Mouse (Mus musculus): ENCODE results near the gene Sec14l4. TPM values are rescaled to one million over a fixed set of nuclear protein-coding genes. Genes with fewer than 3 reads are reported as not detected.
A peak's percentile ranks its signal among the peaks of the same experiment; 100 is the strongest.

The Sec14l4 gene
- polyA plus RNA-seq, 1 experiment from 2014 or later, result not detected

DNA sequence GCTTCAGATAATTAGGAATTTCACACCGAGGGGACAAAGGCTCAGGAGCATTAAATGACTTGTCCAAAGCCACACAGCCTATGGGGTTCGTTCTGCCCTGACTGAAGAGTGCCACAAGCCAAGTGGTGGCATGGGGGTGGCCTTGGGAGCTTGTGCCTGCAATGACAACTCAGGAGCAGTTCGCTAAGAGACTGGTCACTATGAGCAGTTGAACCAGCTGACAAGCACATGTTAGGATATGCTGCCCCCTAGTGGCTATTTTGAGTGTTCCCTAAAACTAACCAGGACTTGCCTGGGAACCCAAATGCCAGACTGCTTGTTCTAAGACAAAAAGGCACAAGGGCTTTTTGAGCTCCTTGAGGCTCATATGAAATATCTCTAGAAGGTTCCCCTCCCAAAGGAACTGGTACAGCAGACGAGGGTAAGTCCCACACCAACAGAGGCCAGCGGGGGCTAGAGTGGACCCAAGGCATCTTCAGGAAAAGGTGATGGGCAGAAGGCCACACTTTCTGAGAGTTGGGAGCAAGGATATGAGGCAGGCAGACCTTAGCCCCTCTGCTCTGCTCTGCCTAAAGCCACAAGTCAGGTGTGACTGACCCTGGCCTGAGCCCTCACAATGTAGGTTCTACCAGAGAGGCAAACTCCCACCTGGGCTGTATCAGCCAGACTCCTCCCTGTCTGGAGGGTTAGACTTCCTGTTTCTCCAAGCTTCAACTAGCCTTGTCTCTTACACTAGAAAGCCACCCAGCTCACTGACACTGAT lies 52.2 kb downstream of the Sec14l4 start:
- no peaks in the 10 kb centered on the region for H3K9me3 ChIP-seq (ENCODE audit: control insufficient read depth, low read length)
- 33% methylated on average over 5 of the region's 5 CpGs for WGBS
- no peak overlapping the region for H3K9ac ChIP-seq (ENCODE audit: low read depth, low read length)
- ATAC-seq (ENCODE audit: low FRiP score) (no peak; the same call in 1 of the 2 replicates), DNase-seq (ENCODE audit: low spot score) (peak; percentile 85)
- no peak overlapping the region for H3K4me2 ChIP-seq (replicated peaks; ENCODE audit: low read depth, low read length)
- H3K4me1 ChIP-seq (replicated peaks; ENCODE audit: control insufficient read depth, insufficient read depth, low read length), result no peaks in the 10 kb centered on the region
- H3K4me3 ChIP-seq (ENCODE audit: low read depth, low read length), result no peak overlapping the region
- no peaks in the 10 kb centered on the region for H3K27me3 ChIP-seq (ENCODE audit: control insufficient read depth, insufficient read depth, low read length)
- H3K27ac ChIP-seq (ENCODE audit: low read depth, low read length), result no peak overlapping the region
- no peaks in the 10 kb centered on the region for H3K36me3 ChIP-seq (ENCODE audit: control insufficient read depth, insufficient read depth, low read length)

- Histone ChIP-seq H3K9ac (ENCODE audit: low read depth, low read length) (no peak overlapping the region), H3K36me3 (ENCODE audit: control insufficient read depth, insufficient read depth, low read length) (no peaks in the 10 kb centered on the region), H3K4me2 (replicated peaks; ENCODE audit: low read depth, low read length) (no peak overlapping the region), H3K27me3 (ENCODE audit: control insufficient read depth, insufficient read depth, low read length) (no peaks in the 10 kb centered on the region), H3K4me3 (ENCODE audit: low read depth, low read length) (no peak overlapping the region), H3K9me3 (ENCODE audit: control insufficient read depth, low read length) (no peaks in the 10 kb centered on the region), H3K4me1 (replicated peaks; ENCODE audit: control insufficient read depth, insufficient read depth, low read length) (no peaks in the 10 kb centered on the region), H3K27ac (ENCODE audit: low read depth, low read length) (no peak overlapping the region)
- WGBS, result 61% methylated on average over 1 of the region's 1 CpGs
- ATAC-seq (ENCODE audit: low FRiP score) (no peak), DNase-seq (ENCODE audit: low spot score) (no peak)
These were observed 55.0 kb downstream of the Sec14l4 start for GRCm38 (mm10) chr11:4086246-4086645.

DNA sequence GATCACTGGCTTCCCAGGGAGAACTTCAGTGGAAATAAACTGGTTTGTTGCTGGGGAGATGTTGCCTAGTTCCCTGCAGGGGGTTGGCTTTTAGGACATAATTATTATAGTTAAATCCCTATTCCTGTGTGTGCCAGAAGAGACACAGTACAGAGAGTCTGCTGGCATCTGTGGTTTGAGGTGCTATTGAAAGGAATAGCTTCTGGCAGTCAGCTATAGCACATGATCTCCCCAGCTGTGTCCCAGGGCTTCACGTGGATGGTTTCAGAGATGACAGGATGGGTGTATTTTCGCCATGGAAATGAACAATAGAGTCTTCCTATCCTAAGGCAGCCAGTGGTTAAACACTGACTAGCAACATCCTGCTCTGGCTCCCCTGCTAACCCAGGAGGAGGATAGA lies 56.0 kb downstream of the Sec14l4 start:
- Histone ChIP-seq H3K4me1 (replicated peaks; ENCODE audit: control insufficient read depth, insufficient read depth, low read length) (no peaks in the 10 kb centered on the region), H3K9ac (ENCODE audit: low read depth, low read length) (no peak overlapping the region), H3K36me3 (ENCODE audit: control insufficient read depth, insufficient read depth, low read length) (no peaks in the 10 kb centered on the region), H3K27ac (ENCODE audit: low read depth, low read length) (no peak overlapping the region), H3K9me3 (ENCODE audit: control insufficient read depth, low read length) (no peaks in the 10 kb centered on the region), H3K27me3 (ENCODE audit: control insufficient read depth, insufficient read depth, low read length) (no peaks in the 10 kb centered on the region), H3K4me3 (ENCODE audit: low read depth, low read length) (no peak overlapping the region), H3K4me2 (replicated peaks; ENCODE audit: low read depth, low read length) (no peak overlapping the region)
- no peak for DNase-seq (ENCODE audit: low spot score)
- 45% methylated on average over 2 of the region's 2 CpGs for WGBS
- ATAC-seq (ENCODE audit: low FRiP score), result no peak

DNA sequence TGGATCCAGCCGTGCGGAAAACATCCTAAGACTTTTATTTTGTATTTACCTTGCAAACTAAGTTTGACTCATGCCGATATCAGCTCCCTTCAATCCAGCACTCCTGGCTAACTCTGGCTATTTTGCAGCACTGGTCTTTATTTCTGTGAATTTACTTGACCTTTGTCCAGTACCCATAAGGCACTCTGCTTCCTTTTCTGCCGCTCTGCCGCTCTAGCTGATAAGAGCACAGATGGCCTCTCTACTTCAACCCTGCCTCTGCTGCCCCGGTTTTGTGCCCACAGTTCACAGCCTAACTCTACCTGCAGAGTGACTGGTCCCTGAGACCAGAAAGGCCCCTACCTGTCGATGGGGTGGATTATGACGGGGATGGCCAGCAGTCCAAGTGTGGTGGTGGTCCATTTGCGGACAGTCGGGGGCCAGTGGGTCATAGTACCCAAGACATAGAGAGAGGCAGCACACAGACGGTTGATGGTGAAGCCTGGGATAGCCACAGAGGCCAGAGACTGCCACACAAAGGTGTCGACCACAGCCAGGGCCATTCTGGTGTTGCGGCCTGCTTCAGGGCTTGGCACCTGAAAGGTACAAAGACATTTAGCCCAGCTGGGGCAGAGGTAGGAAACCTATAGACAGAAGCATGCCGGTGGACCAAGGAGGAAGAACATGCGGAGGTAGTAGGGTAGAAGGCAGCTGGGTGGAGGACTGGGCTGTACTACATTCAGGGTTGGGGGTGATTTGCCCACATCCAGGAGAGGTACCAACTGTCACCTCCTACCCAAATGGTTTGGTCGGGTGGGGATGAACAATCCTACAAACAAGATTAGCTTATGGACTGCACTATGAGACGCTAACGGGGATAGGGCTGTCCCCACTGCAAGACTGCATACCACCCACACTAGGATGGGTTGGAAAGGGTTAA lies 62.5 kb downstream of the Sec14l4 start:
- 89% methylated on average over 18 of the region's 18 CpGs for WGBS
- H3K4me2 ChIP-seq (replicated peaks; ENCODE audit: low read depth, low read length), result no peak overlapping the region

DNA sequence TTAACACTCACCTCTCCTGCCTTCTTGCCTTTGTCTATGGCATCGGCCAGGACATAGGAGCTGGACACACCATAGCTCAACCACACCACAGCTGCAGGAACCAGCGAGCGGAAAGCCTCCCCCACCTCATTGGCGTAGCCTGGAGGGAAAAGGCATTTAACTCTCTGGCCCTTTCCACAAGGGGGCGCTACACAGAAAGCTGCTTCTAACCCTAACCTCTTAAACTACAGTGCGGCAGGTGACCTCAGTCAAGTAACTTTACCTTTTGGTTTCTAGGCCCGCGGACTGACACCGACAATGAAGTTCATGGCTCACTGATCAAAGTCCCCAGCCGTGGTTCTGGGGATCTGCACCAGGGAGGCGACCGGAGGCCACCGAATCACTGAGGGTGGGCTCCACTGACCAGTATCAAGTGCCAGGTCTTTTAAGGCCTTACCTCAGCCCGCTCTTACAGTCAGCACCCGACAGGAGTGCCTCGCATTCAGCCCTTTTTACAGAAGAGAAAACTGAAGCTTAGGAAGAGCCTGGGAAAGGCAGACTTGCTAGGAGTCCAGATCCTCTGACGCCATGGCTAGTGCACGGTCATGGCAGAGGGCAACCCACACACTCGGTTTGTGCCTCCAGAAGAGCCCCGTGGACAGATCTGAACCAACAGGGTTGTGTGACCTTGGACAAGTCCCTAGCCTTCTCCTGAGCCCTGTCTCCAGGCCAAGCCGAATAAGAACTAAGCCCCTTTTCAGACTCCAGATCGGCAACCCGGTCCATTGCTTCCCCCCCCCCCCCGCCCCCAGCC lies 63.3 kb downstream of the Sec14l4 start:
- no peaks in the 10 kb centered on the region for H3K9me3 ChIP-seq (ENCODE audit: control insufficient read depth, low read length)
- ATAC-seq (ENCODE audit: low FRiP score) (no peak), DNase-seq (ENCODE audit: low spot score) (peak; percentile 76)
- H3K27me3 ChIP-seq (ENCODE audit: control insufficient read depth, insufficient read depth, low read length), result no peaks in the 10 kb centered on the region
- H3K4me2 ChIP-seq (replicated peaks; ENCODE audit: low read depth, low read length), result peak overlapping the region; percentile 68
- H3K27ac ChIP-seq (ENCODE audit: low read depth, low read length), result 0 out of 2 replicates have a peak overlapping the region, but pooled peaks have one; percentile 42
- H3K36me3 ChIP-seq (ENCODE audit: control insufficient read depth, insufficient read depth, low read length), result no peaks in the 10 kb centered on the region
- H3K4me1 ChIP-seq (replicated peaks; ENCODE audit: control insufficient read depth, insufficient read depth, low read length), result peaks cover 3% of the 10 kb centered on the region; the same call in 1 of the 2 replicates
- H3K4me3 ChIP-seq (ENCODE audit: low read depth, low read length), result peak overlapping the region; percentile 51
- 9% methylated on average over 23 of the region's 24 CpGs for WGBS
- peak overlapping the region; percentile 56 for H3K9ac ChIP-seq (ENCODE audit: low read depth, low read length)

More for the DNA sequence above, 62.5 kb downstream of the Sec14l4 start:
- Histone ChIP-seq H3K36me3 (ENCODE audit: control insufficient read depth, insufficient read depth, low read length) (no peaks in the 10 kb centered on the region), H3K4me1 (replicated peaks; ENCODE audit: control insufficient read depth, insufficient read depth, low read length) (peaks cover 3% of the 10 kb centered on the region; the same call in 1 of the 2 replicates), H3K27ac (ENCODE audit: low read depth, low read length) (no peak overlapping the region), H3K9me3 (ENCODE audit: control insufficient read depth, low read length) (no peaks in the 10 kb centered on the region), H3K4me3 (ENCODE audit: low read depth, low read length) (no peak overlapping the region), H3K27me3 (ENCODE audit: control insufficient read depth, insufficient read depth, low read length) (no peaks in the 10 kb centered on the region), H3K9ac (ENCODE audit: low read depth, low read length) (no peak overlapping the region)
- ATAC-seq (ENCODE audit: low FRiP score) (no peak), DNase-seq (ENCODE audit: low spot score) (no peak)

DNA sequence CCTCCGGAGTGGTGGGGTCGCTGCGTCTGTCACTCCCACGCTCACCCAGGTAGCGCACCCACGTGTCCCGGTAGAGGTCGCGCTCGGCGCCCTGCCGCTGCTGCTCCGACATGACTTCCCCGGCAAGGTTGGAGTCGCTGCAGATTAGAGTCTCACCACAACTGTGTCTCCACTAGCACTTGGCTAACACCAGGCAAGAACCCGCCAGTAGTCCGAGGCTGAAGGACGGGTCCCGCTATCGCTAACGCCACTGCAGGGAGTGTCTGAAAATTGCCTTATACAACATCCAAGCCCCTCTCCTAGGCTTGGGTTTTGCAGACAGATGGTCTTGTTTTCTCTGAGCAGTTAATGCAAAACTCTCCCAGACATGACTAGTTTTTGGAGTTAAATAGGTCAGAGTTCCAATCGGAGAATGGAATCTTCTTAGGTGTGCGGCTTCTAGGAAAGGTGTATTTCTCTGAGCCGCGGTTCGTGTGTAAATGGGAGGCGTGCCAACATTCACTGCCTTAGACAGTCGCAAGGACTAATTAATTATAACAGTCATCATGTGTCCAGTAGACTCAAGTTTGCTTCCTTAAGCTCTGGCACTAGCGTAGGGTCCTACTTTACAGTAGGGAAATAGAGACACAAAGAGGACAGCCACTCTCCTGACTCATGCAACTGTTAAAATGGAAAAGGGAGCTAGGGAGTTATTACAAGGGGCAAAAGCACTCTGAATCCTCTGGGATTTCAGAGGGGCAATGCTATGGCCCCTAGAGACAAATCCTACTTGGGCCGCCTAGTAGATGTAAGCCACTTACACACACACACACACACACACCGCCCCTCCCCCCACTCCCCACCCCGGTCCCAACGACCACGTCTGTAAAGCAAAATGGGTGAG lies 64.2 kb downstream of the Sec14l4 start, which contains the start of gene Mtfp1:
Gene Mtfp1, minus strand, starts transcription at position 275 of the 883 bp plus-strand sequence.
- H3K9ac ChIP-seq (ENCODE audit: low read depth, low read length), result peak within 1 kb of the TSS; percentile 56
- no peaks in the 10 kb centered on the region for H3K27me3 ChIP-seq (ENCODE audit: control insufficient read depth, insufficient read depth, low read length)
- H3K36me3 ChIP-seq (ENCODE audit: control insufficient read depth, insufficient read depth, low read length), result no peaks in the 10 kb centered on the region
- peaks cover 3% of the 10 kb centered on the region; the same call in 1 of the 2 replicates for H3K4me1 ChIP-seq (replicated peaks; ENCODE audit: control insufficient read depth, insufficient read depth, low read length)
- WGBS, result 10% methylated on average over 34 of the region's 34 CpGs
- H3K4me2 ChIP-seq (replicated peaks; ENCODE audit: low read depth, low read length), result peak within 1 kb of the TSS; percentile 68
- peak; percentile 71 for DNase-seq (ENCODE audit: low spot score)
- H3K4me3 ChIP-seq (ENCODE audit: low read depth, low read length), result peak within 1 kb of the TSS; percentile 51
- no peaks in the 10 kb centered on the region for H3K9me3 ChIP-seq (ENCODE audit: control insufficient read depth, low read length)
- ATAC-seq (ENCODE audit: low FRiP score), result no peak
- peak within 1 kb of the TSS; percentile 59 for H3K27ac ChIP-seq (ENCODE audit: low read depth, low read length)

- Histone ChIP-seq H3K4me1 (replicated peaks; ENCODE audit: control insufficient read depth, insufficient read depth, low read length) (peaks cover 3% of the 10 kb centered on the region; the same call in 1 of the 2 replicates), H3K9me3 (ENCODE audit: control insufficient read depth, low read length) (no peaks in the 10 kb centered on the region), H3K4me3 (ENCODE audit: low read depth, low read length) (peak overlapping the region; percentile 46), H3K27ac (ENCODE audit: low read depth, low read length) (peak overlapping the region; percentile 68), H3K9ac (ENCODE audit: low read depth, low read length) (peak overlapping the region; percentile 86), H3K4me2 (replicated peaks; ENCODE audit: low read depth, low read length) (peak overlapping the region; percentile 83), H3K27me3 (ENCODE audit: control insufficient read depth, insufficient read depth, low read length) (no peaks in the 10 kb centered on the region), H3K36me3 (ENCODE audit: control insufficient read depth, insufficient read depth, low read length) (no peaks in the 10 kb centered on the region)
- DNase-seq (ENCODE audit: low spot score) (peak; percentile 99), ATAC-seq (ENCODE audit: low FRiP score) (peak; percentile 95)
- 4% methylated on average over 45 of the region's 45 CpGs for WGBS
These were observed 65.1 kb downstream of the Sec14l4 start for GRCm38 (mm10) chr11:4096054-4096984.
